Mouse (Mus musculus) olfactory bulb, adult 2 months (tissue): ENCODE data around the gene Spata31d1b.

ENCODE experiments used
- CTCF ChIP-seq: fragments of 200-500 bp; IDR thresholded peaks from 2 replicates; pipeline ENCODE4 v1.5.1; 2012; ENCODE audit warnings: low read depth, mild to moderate bottlenecking, low read length, moderate library complexity; ENCODE audit not compliant: insufficient read depth
- POLR2A ChIP-seq: fragments of 200-500 bp; IDR thresholded peaks from 2 replicates; pipeline ENCODE4 v1.6.1; 2012; ENCODE audit warnings: mild to moderate bottlenecking, low read depth, low read length, moderate library complexity; ENCODE audit not compliant: insufficient read depth

DNA sequence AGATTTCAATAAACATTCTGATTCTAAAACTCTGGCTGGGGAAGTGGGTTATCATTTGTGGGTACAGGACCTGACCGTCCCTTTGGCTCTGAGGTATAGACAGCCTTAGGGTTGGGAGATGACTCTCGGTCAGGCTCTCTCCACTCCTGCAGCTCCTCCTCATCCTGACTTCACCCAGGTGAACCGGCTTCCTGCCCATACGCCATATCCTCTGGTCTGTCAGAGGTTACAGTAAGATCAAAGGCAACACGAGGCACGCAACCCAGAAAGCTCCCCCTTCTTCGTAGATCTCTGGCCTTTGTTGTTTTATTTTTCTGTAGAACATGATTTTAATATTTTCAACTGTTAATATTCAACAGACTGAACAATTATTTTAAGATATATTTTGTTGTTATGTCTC lies 16.3 kb upstream of the Spata31d1b start:
- TF ChIP-seq CTCF, result no peak
- TF ChIP-seq POLR2A, result no peak
